Mouse (Mus musculus) CH12.LX (cell line): ENCODE measurements at regions not wholly inside any gene's neighbourhood (a gene's known extent, or its start where the extent isn't known, plus 50 kb on each side); places are given as distances from the start of the nearest gene placed in this dataset.

Source experiments
- CTCF ChIP-seq, 2 experiments: IDR thresholded peaks in 1 of 2; conservative IDR thresholded peaks in 1 of 2; 2 replicates each; pipeline ENCODE4 v1.5.1; 2011 to 2012; ENCODE audit warnings: low read depth in 2 of 2, low read length in 2 of 2, improper control_type of control experiment in 1 of 2, inconsistent platforms in 1 of 2, mild to moderate bottlenecking in 1 of 2, moderate library complexity in 1 of 2
- HCFC1 ChIP-seq: IDR thresholded peaks from 2 replicates; pipeline ENCODE4 v1.6.1; 2012; ENCODE audit warnings: low read depth, mild to moderate bottlenecking, inconsistent platforms, low read length, improper control_type of control experiment
- MAX ChIP-seq: IDR thresholded peaks from 2 replicates; pipeline ENCODE4 v1.6.1; 2011; ENCODE audit warnings: low read length, improper control_type of control experiment
- MAZ ChIP-seq: IDR thresholded peaks from 2 replicates; pipeline ENCODE4 v1.6.1; 2012; ENCODE audit warnings: low read depth, mild to moderate bottlenecking, inconsistent platforms, low read length, improper control_type of control experiment, moderate library complexity
- MXI1 ChIP-seq: IDR thresholded peaks from 2 replicates; pipeline ENCODE4 v1.6.1; 2011; ENCODE audit warnings: mild to moderate bottlenecking, low read depth, low read length, improper control_type of control experiment
- POLR2A ChIP-seq: IDR thresholded peaks from 2 replicates; pipeline ENCODE4 v1.6.1; 2011; ENCODE audit warnings: low read depth, mild to moderate bottlenecking, improper control_type of control experiment, low read length
- RAD21 ChIP-seq: IDR thresholded peaks from 2 replicates; pipeline ENCODE4 v1.6.1; 2011; ENCODE audit warnings: low read depth, mild to moderate bottlenecking, low read length, improper control_type of control experiment, moderate library complexity
- SMC3 ChIP-seq: IDR thresholded peaks from 2 replicates; pipeline ENCODE4 v1.6.1; 2011; ENCODE audit warnings: low read depth, low read length, improper control_type of control experiment
- TCF12 ChIP-seq: IDR thresholded peaks from 2 replicates; pipeline ENCODE4 v1.6.1; 2014; ENCODE audit warnings: low read depth, mild to moderate bottlenecking, inconsistent platforms, low read length, improper control_type of control experiment
- ZC3H11A ChIP-seq: IDR thresholded peaks from 2 replicates; pipeline ENCODE4 v1.6.1; 2012; ENCODE audit warnings: low read depth, mild to moderate bottlenecking, inconsistent platforms, low read length, improper control_type of control experiment

- no peak for TF ChIP-seq RAD21
- TF ChIP-seq ZC3H11A = no peak
- no peak for TF ChIP-seq HCFC1
- no peak for TF ChIP-seq POLR2A
- no peak for TF ChIP-seq SMC3
- no peak for TF ChIP-seq CTCF (conservative IDR thresholded peaks at IDR 0.05 in 1 of 2, IDR thresholded peaks at IDR 0.05 in 1 of 2; ENCODE audit: low read depth in 2 of 2, low read length in 2 of 2)
- no peak for TF ChIP-seq MAZ
- TF ChIP-seq MAX = no peak
- TF ChIP-seq TCF12 = no peak
- TF ChIP-seq MXI1 = no peak
Observed at GRCm38 (mm10) chr13:51935827-51936226, 89.3 kb downstream of the Gadd45g start.
